Mouse (Mus musculus): ENCODE measurements around the gene 2310057M21Rik. TPM values are rescaled to one million over a fixed set of nuclear protein-coding genes. Genes with fewer than 3 reads are reported as not detected.

Gene 2310057M21Rik
- polyA plus RNA-seq, 1 experiment from 2014 or later, result 21.9 TPM

- no peak for DNase-seq (ENCODE audit: low spot score)
- 32% methylated on average over 1 of the region's 1 CpGs for WGBS
- H3K27me3 ChIP-seq (replicated peaks; ENCODE audit: control insufficient read depth, insufficient read depth, low read length), result no peaks in the 10 kb centered on the region
- no peaks in the 10 kb centered on the region for H3K36me3 ChIP-seq (ENCODE audit: control insufficient read depth, insufficient read depth, low read length)
- no peak within 1 kb of the TSS for H3K4me3 ChIP-seq (ENCODE audit: low read depth, low read length)
- no peak for ATAC-seq (ENCODE audit: low read depth)
- H3K27ac ChIP-seq (replicated peaks; ENCODE audit: low read depth, low read length), result no peak within 1 kb of the TSS
- no peak within 1 kb of the TSS for H3K9ac ChIP-seq (ENCODE audit: low read depth, low read length)
- no peaks in the 10 kb centered on the region for H3K4me1 ChIP-seq (ENCODE audit: control insufficient read depth, insufficient read depth, low read length)
- no peak within 1 kb of the TSS for H3K4me2 ChIP-seq (ENCODE audit: low read depth, low read length)
- no peaks in the 10 kb centered on the region for H3K9me3 ChIP-seq (ENCODE audit: control insufficient read depth, low read length)
Measured at GRCm38 (mm10) chr7:131333564-131333963, 29.0 kb downstream of the 2310057M21Rik start, which contains the start of gene Fam24a. Gene Fam24a, plus strand, starts transcription at chr7:131333864.

GRCm38 (mm10) chr7:131331688-131332087 lies 30.9 kb downstream of the 2310057M21Rik start:
- Histone ChIP-seq H3K4me1 (ENCODE audit: control insufficient read depth, insufficient read depth, low read length) (no peaks in the 10 kb centered on the region), H3K27me3 (replicated peaks; ENCODE audit: control insufficient read depth, insufficient read depth, low read length) (no peaks in the 10 kb centered on the region), H3K36me3 (ENCODE audit: control insufficient read depth, insufficient read depth, low read length) (no peaks in the 10 kb centered on the region), H3K4me3 (ENCODE audit: low read depth, low read length) (no peak overlapping the region), H3K9ac (ENCODE audit: low read depth, low read length) (no peak overlapping the region), H3K4me2 (ENCODE audit: low read depth, low read length) (no peak overlapping the region), H3K9me3 (ENCODE audit: control insufficient read depth, low read length) (no peaks in the 10 kb centered on the region), H3K27ac (replicated peaks; ENCODE audit: low read depth, low read length) (no peak overlapping the region)
- ATAC-seq (ENCODE audit: low read depth), result no peak
- no peak for DNase-seq (ENCODE audit: low spot score)
- 71% methylated on average over 2 of the region's 2 CpGs for WGBS

- no peaks in the 10 kb centered on the region for H3K9me3 ChIP-seq (ENCODE audit: control insufficient read depth, low read length)
- DNase-seq (ENCODE audit: low spot score) (no peak), ATAC-seq (ENCODE audit: low read depth) (no peak)
- no peak within 1 kb of the TSS for H3K27ac ChIP-seq (replicated peaks; ENCODE audit: low read depth, low read length)
- H3K4me2 ChIP-seq (ENCODE audit: low read depth, low read length), result no peak within 1 kb of the TSS
- no peak within 1 kb of the TSS for H3K4me3 ChIP-seq (ENCODE audit: low read depth, low read length)
- 90% methylated on average over 5 of the region's 5 CpGs for WGBS
- H3K4me1 ChIP-seq (ENCODE audit: control insufficient read depth, insufficient read depth, low read length), result no peaks in the 10 kb centered on the region
- H3K36me3 ChIP-seq (ENCODE audit: control insufficient read depth, insufficient read depth, low read length), result no peaks in the 10 kb centered on the region
- H3K9ac ChIP-seq (ENCODE audit: low read depth, low read length), result no peak within 1 kb of the TSS
- no peaks in the 10 kb centered on the region for H3K27me3 ChIP-seq (replicated peaks; ENCODE audit: control insufficient read depth, insufficient read depth, low read length)
Measured at GRCm38 (mm10) chr7:131329416-131329815, 33.1 kb downstream of the 2310057M21Rik start, which contains the start of gene Fam24b. Gene Fam24b, minus strand, starts transcription at chr7:131329516.

- no peaks in the 10 kb centered on the region for H3K36me3 ChIP-seq (ENCODE audit: control insufficient read depth, insufficient read depth, low read length)
- no peak overlapping the region for H3K9ac ChIP-seq (ENCODE audit: low read depth, low read length)
- H3K4me3 ChIP-seq (ENCODE audit: low read depth, low read length), result no peak overlapping the region
- H3K4me2 ChIP-seq (ENCODE audit: low read depth, low read length), result no peak overlapping the region
- no peaks in the 10 kb centered on the region for H3K4me1 ChIP-seq (ENCODE audit: control insufficient read depth, insufficient read depth, low read length)
- no peak overlapping the region for H3K27ac ChIP-seq (replicated peaks; ENCODE audit: low read depth, low read length)
- DNase-seq (ENCODE audit: low spot score) (no peak), ATAC-seq (ENCODE audit: low read depth) (no peak)
- 94% methylated on average over 5 of the region's 5 CpGs for WGBS
- H3K9me3 ChIP-seq (ENCODE audit: control insufficient read depth, low read length), result no peaks in the 10 kb centered on the region
- no peaks in the 10 kb centered on the region for H3K27me3 ChIP-seq (replicated peaks; ENCODE audit: control insufficient read depth, insufficient read depth, low read length)
Measured at GRCm38 (mm10) chr7:131327054-131327453, 35.5 kb downstream of the 2310057M21Rik start.

DNA sequence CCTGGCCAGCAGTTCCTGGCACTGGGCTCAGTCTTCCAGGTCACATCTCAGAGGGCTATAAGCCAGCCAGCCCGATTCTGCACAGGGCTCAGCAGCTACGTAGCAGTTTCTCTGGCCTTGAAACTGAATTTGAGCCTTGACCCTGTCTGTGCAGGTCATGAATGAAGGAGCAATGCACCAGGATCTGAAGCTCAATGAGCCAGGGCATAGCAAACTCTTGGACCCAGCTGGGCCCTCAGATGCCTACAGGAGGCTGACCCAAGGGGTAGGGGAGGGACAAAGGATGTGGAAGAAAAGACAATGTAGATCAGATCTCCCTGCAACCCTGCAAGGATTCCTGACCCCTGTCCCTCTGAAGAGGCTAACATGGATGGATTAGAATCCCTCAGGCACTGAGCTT lies 40.4 kb downstream of the 2310057M21Rik start, which contains the start of gene Cuzd1:
Gene Cuzd1, minus strand, starts transcription at position 101 of the 400 bp plus-strand sequence.
- WGBS, result 59% methylated on average over 2 of the region's 2 CpGs
- H3K9me3 ChIP-seq (ENCODE audit: control insufficient read depth, low read length), result no peaks in the 10 kb centered on the region
- H3K4me1 ChIP-seq (ENCODE audit: control insufficient read depth, insufficient read depth, low read length), result no peaks in the 10 kb centered on the region
- H3K27ac ChIP-seq (replicated peaks; ENCODE audit: low read depth, low read length), result no peak within 1 kb of the TSS
- ATAC-seq (ENCODE audit: low read depth), result no peak
- no peak within 1 kb of the TSS for H3K9ac ChIP-seq (ENCODE audit: low read depth, low read length)
- no peaks in the 10 kb centered on the region for H3K27me3 ChIP-seq (replicated peaks; ENCODE audit: control insufficient read depth, insufficient read depth, low read length)
- H3K4me3 ChIP-seq (ENCODE audit: low read depth, low read length), result no peak within 1 kb of the TSS
- H3K36me3 ChIP-seq (ENCODE audit: control insufficient read depth, insufficient read depth, low read length), result no peaks in the 10 kb centered on the region
- DNase-seq (ENCODE audit: low spot score), result no peak
- H3K4me2 ChIP-seq (ENCODE audit: low read depth, low read length), result no peak within 1 kb of the TSS

GRCm38 (mm10) chr7:131318340-131318739 lies 44.2 kb downstream of the 2310057M21Rik start:
- Histone ChIP-seq H3K4me1 (ENCODE audit: control insufficient read depth, insufficient read depth, low read length) (no peaks in the 10 kb centered on the region), H3K27ac (replicated peaks; ENCODE audit: low read depth, low read length) (no peak overlapping the region), H3K4me3 (ENCODE audit: low read depth, low read length) (no peak overlapping the region), H3K4me2 (ENCODE audit: low read depth, low read length) (no peak overlapping the region), H3K36me3 (ENCODE audit: control insufficient read depth, insufficient read depth, low read length) (no peaks in the 10 kb centered on the region), H3K27me3 (replicated peaks; ENCODE audit: control insufficient read depth, insufficient read depth, low read length) (no peaks in the 10 kb centered on the region), H3K9me3 (ENCODE audit: control insufficient read depth, low read length) (no peaks in the 10 kb centered on the region), H3K9ac (ENCODE audit: low read depth, low read length) (no peak overlapping the region)
- ATAC-seq (ENCODE audit: low read depth) (no peak), DNase-seq (ENCODE audit: low spot score) (no peak)
- WGBS, result 62% methylated on average over 6 of the region's 7 CpGs

DNA sequence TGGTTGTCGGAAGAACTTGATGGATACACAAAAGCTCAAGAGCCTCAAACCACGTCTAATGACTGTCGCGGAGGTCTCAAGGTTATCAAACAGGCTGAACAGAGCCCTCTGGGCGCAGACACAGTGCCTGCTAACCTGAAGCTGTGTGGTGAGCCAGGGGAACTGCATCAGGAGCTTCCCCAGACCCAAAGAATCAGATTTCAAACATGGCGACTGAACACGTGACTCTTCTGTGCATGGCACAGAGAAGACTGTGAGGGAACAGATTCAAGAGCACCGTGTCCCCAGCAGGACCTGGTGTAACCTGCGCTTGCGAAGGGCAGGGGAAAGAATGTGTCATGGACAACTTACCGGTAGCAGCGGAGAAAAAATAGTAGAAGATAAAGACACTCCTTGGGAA lies 45.0 kb downstream of the 2310057M21Rik start:
- Histone ChIP-seq H3K27ac (replicated peaks; ENCODE audit: low read depth, low read length) (no peak overlapping the region), H3K4me3 (ENCODE audit: low read depth, low read length) (no peak overlapping the region), H3K27me3 (replicated peaks; ENCODE audit: control insufficient read depth, insufficient read depth, low read length) (no peaks in the 10 kb centered on the region), H3K9me3 (ENCODE audit: control insufficient read depth, low read length) (no peaks in the 10 kb centered on the region), H3K4me1 (ENCODE audit: control insufficient read depth, insufficient read depth, low read length) (no peaks in the 10 kb centered on the region), H3K36me3 (ENCODE audit: control insufficient read depth, insufficient read depth, low read length) (no peaks in the 10 kb centered on the region), H3K4me2 (ENCODE audit: low read depth, low read length) (no peak overlapping the region), H3K9ac (ENCODE audit: low read depth, low read length) (no peak overlapping the region)
- 65% methylated on average over 12 of the region's 12 CpGs for WGBS
- no peak for ATAC-seq (ENCODE audit: low read depth)
- DNase-seq (ENCODE audit: low spot score), result no peak

GRCm38 (mm10) chr7:131314493-131314892 lies 48.1 kb downstream of the 2310057M21Rik start:
- Histone ChIP-seq H3K4me1 (ENCODE audit: control insufficient read depth, insufficient read depth, low read length) (no peaks in the 10 kb centered on the region), H3K27ac (replicated peaks; ENCODE audit: low read depth, low read length) (no peak overlapping the region), H3K4me2 (ENCODE audit: low read depth, low read length) (no peak overlapping the region), H3K36me3 (ENCODE audit: control insufficient read depth, insufficient read depth, low read length) (no peaks in the 10 kb centered on the region), H3K27me3 (replicated peaks; ENCODE audit: control insufficient read depth, insufficient read depth, low read length) (no peaks in the 10 kb centered on the region), H3K4me3 (ENCODE audit: low read depth, low read length) (no peak overlapping the region), H3K9me3 (ENCODE audit: control insufficient read depth, low read length) (no peaks in the 10 kb centered on the region), H3K9ac (ENCODE audit: low read depth, low read length) (no peak overlapping the region)
- ATAC-seq (ENCODE audit: low read depth), result no peak
- 59% methylated on average over 7 of the region's 7 CpGs for WGBS
- DNase-seq (ENCODE audit: low spot score), result no peak

DNA sequence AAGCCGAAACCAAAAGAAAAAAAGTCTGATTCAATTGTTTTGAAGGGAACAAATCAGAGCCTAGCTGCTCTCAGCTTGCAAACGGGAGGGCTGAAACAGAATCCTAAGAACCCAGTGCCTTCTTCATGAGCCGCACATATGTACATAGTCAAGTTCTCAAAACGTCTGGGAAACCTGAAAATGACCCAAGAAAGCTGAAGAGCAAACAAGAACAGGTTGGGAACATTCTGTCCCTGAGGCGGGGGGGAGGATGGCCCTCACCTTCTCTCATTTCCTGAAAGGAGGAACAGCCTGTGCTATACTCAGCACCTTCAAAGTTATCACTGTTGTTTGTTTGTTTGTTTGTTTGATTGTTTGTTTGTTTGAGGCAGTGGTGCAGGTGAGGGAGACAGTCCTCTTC lies 55.8 kb downstream of the 2310057M21Rik start:
- Histone ChIP-seq H3K4me1 (ENCODE audit: control insufficient read depth, insufficient read depth, low read length) (no peaks in the 10 kb centered on the region), H3K27me3 (replicated peaks; ENCODE audit: control insufficient read depth, insufficient read depth, low read length) (no peaks in the 10 kb centered on the region), H3K27ac (replicated peaks; ENCODE audit: low read depth, low read length) (no peak overlapping the region), H3K36me3 (ENCODE audit: control insufficient read depth, insufficient read depth, low read length) (no peaks in the 10 kb centered on the region), H3K4me3 (ENCODE audit: low read depth, low read length) (no peak overlapping the region), H3K9me3 (ENCODE audit: control insufficient read depth, low read length) (no peaks in the 10 kb centered on the region), H3K4me2 (ENCODE audit: low read depth, low read length) (no peak overlapping the region), H3K9ac (ENCODE audit: low read depth, low read length) (no peak overlapping the region)
- 76% methylated on average over 5 of the region's 5 CpGs for WGBS
- DNase-seq (ENCODE audit: low spot score) (no peak), ATAC-seq (ENCODE audit: low read depth) (no peak)

Measured in embryonic facial prominence, embryonic 14.5 days (tissue).